In the genomic region with DNA sequence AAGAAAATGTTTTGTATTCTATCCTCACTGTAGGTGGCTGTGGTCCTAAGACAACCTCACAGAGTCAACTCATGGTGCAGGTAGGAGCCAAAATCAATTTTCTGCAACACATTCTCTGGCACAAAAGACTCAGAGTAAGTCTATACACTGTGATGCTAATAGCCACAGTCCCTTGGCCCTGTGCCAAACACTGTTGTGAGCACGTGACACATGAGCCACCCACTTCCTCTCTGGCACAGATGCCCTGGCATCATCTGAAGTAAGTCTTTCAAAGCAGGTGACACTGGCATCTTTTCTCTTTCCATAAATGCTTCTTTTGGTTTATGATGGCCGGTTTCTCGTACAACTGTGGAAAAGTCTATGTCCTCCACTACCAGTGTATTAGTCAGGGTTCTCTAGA, we compare ENCODE assay signal across 12 mouse cellular contexts. TPM values are rescaled to one million over a fixed set of nuclear protein-coding genes. Genes with fewer than 3 reads are reported as not detected.
DNase-seq lines count a peak whose midpoint lies in the region; ATAC-seq lines count a peak whose summit lies in the region.
"Had no signal": no experiment of that assay in that cellular context is flagged by ENCODE, and none has a peak within 500 bp of the region (broad histone marks: within the 10 kb centered on the region; RNA-seq: fewer than 3 reads in every experiment).

No protein-coding gene starts in this region.

- H3K4me2 ChIP-seq in neural tube, embryonic 15.5 days: no peak overlapping the region
- H3K4me2 ChIP-seq: liver, embryonic 15.5 days had no signal

- no peak for ATAC-seq in erythroid progenitor cell, adult 5-6 weeks (replicated peaks; ENCODE audit: low FRiP score, poor library complexity, severe bottlenecking)
- ATAC-seq in neural tube, embryonic 15.5 days (ENCODE audit: low FRiP score): no peak
- ATAC-seq: Patski had no signal

- H3K4me1 ChIP-seq in neural tube, embryonic 15.5 days: no peaks in the 10 kb centered on the region
- H3K4me1 ChIP-seq: liver, embryonic 15.5 days had no signal

- peak; percentile 89 for DNase-seq in heart, adult 11 months
- no peak for DNase-seq in heart, adult 9 months (ENCODE audit: low spot score in 2 of 2)
- peak; percentile 42 for DNase-seq in A20 (ENCODE audit: low read depth, low spot score)
- peak; percentile 45 for DNase-seq in brain, adult 2 months (ENCODE audit: low read depth, low spot score)
- DNase-seq in right cerebral cortex, postnatal 10 days (ENCODE audit: low spot score in 2 of 2): peak; percentile 64 to 68
- no peak for DNase-seq in cerebellum, adult 8-10 months
- DNase-seq: cerebellum, adult 18-20 months; kidney, adult 2 months had no signal

- H3K9ac ChIP-seq in neural tube, embryonic 15.5 days (replicated peaks): no peak overlapping the region
- H3K9ac ChIP-seq: liver, embryonic 15.5 days had no signal

- H3K27me3 ChIP-seq in neural tube, embryonic 15.5 days (replicated peaks): no peaks in the 10 kb centered on the region
- H3K27me3 ChIP-seq: liver, embryonic 15.5 days; Patski had no signal

- H3K36me3 ChIP-seq in neural tube, embryonic 15.5 days: no peaks in the 10 kb centered on the region
- H3K36me3 ChIP-seq: liver, embryonic 15.5 days had no signal

- no peak overlapping the region for H3K27ac ChIP-seq in neural tube, embryonic 15.5 days (replicated peaks)
- H3K27ac ChIP-seq: liver, embryonic 15.5 days had no signal

- H3K9me3 ChIP-seq in neural tube, embryonic 15.5 days (replicated peaks): no peaks in the 10 kb centered on the region
- H3K9me3 ChIP-seq: liver, embryonic 15.5 days had no signal

- WGBS in neural tube, embryonic 15.5 days: 67% methylated on average over 3 of the region's 3 CpGs

- H3K4me3 ChIP-seq in neural tube, embryonic 15.5 days (replicated peaks): no peak overlapping the region
- H3K4me3 ChIP-seq: liver, embryonic 15.5 days had no signal

RNA-seq across cellular contexts. Expression of gene Tagap, which starts 23.4 kb away (rescaled TPM):
- total RNA-seq in erythroid progenitor cell, adult 5-6 weeks (2015; ENCODE audit: low replicate concordance): 3.4 and 14.8 TPM in 2 replicates
- total RNA-seq in erythroid progenitor cell, adult 5-6 weeks (2017; ENCODE audit: low replicate concordance): 3.1 and 4.4 TPM in 2 replicates
- polyA plus RNA-seq in neural tube, embryonic 15.5 days (2015; fragmentation: Nextera tagmentation; extraction: Ambion mirVana): 0.45 and 1.1 TPM in 2 replicates

RNA-seq across cellular contexts. Expression of gene Rsph3a, which starts 43.1 kb away (rescaled TPM):
- 27.8 and 39.0 TPM in 2 replicates for total RNA-seq in erythroid progenitor cell, adult 5-6 weeks (2015; ENCODE audit: low replicate concordance)
- total RNA-seq in erythroid progenitor cell, adult 5-6 weeks (2017; ENCODE audit: low replicate concordance): 1.5 and 19.5 TPM in 2 replicates
- polyA plus RNA-seq in neural tube, embryonic 15.5 days (2015; fragmentation: Nextera tagmentation; extraction: Ambion mirVana): 65.1 and 69.8 TPM in 2 replicates

Comparison
In these comparisons a context has a peak if more than half of its experiments do, and no peak if none do; other contexts are left out.
1. DNase-seq: peak in heart, adult 11 months (single experiment), A20 (single experiment), brain, adult 2 months (single experiment) and right cerebral cortex, postnatal 10 days (2 of 2); none in heart, adult 9 months (0 of 2) and cerebellum, adult 8-10 months (single experiment).